In genomic region chr2:5714211-5715053, GRCm38 (mm10) we compare ENCODE assay signal across 8 mouse cellular contexts. TPM values are rescaled to one million over a fixed set of nuclear protein-coding genes. Genes with fewer than 3 reads are reported as not detected.
DNase-seq lines count a peak whose midpoint lies in the region; ATAC-seq and TF ChIP-seq lines count a peak whose summit lies in the region.

TSS of gene Camk1d (minus strand) at chr2:5714515.

- peak; percentile 40 for DNase-seq in heart, postnatal 0 days (ENCODE audit: low spot score)
- peak; percentile 78 to 84 for DNase-seq in kidney, postnatal 4 days
- peak; percentile 80 for DNase-seq in stomach, postnatal 0 days (ENCODE audit: low spot score)

- ATAC-seq in CD4-positive, CD25-positive, alpha-beta regulatory T cell, adult 4 months, result peak; percentile 64
- ATAC-seq in forebrain, embryonic 12.5 days (ENCODE audit: low FRiP score), result peak; percentile 88
- peak; percentile 71 for ATAC-seq in heart, postnatal 0 days (ENCODE audit: insufficient read depth, low read depth)
- ATAC-seq in liver, embryonic 16.5 days (ENCODE audit: low read depth), result peak; percentile 79
- ATAC-seq in neural tube, embryonic 12.5 days (ENCODE audit: low FRiP score, low read depth), result peak; percentile 84
- peak; percentile 82 for ATAC-seq in stomach, postnatal 0 days (ENCODE audit: low FRiP score, low TSS enrichment)

- H3K9ac ChIP-seq in forebrain, embryonic 12.5 days, result peak within 1 kb of the TSS; percentile 73
- peak within 1 kb of the TSS; percentile 40 for H3K9ac ChIP-seq in heart, postnatal 0 days (replicated peaks; ENCODE audit: low read depth, low read length)
- peak within 1 kb of the TSS; percentile 57 for H3K9ac ChIP-seq in liver, embryonic 16.5 days (ENCODE audit: low read depth, low read length)
- peak within 1 kb of the TSS; percentile 61 for H3K9ac ChIP-seq in neural tube, embryonic 12.5 days
- peak within 1 kb of the TSS; percentile 67 for H3K9ac ChIP-seq in stomach, postnatal 0 days (ENCODE audit: low read length)

- peaks cover 36% of the 10 kb centered on the region for H3K27me3 ChIP-seq in forebrain, embryonic 12.5 days
- H3K27me3 ChIP-seq in heart, postnatal 0 days (ENCODE audit: control insufficient read depth, insufficient read depth, low read length), result peaks cover 25% of the 10 kb centered on the region
- H3K27me3 ChIP-seq in liver, embryonic 16.5 days (ENCODE audit: control insufficient read depth, insufficient read depth, low read depth, low read length), result peaks cover 36% of the 10 kb centered on the region
- H3K27me3 ChIP-seq in neural tube, embryonic 12.5 days (replicated peaks), result peaks cover 22% of the 10 kb centered on the region
- no peaks in the 10 kb centered on the region for H3K27me3 ChIP-seq in stomach, postnatal 0 days (ENCODE audit: control insufficient read depth, insufficient read depth, low read length)

- TF ChIP-seq CTCF in heart, postnatal 0 days (IDR thresholded peaks at IDR 0.05; ENCODE audit: low read depth), result peak; percentile 35
- TF ChIP-seq CTCF in stomach, postnatal 0 days (IDR thresholded peaks at IDR 0.05; ENCODE audit: low read depth), result peak; percentile 75

- H3K9me3 ChIP-seq in forebrain, embryonic 12.5 days, result peaks cover 8% of the 10 kb centered on the region
- H3K9me3 ChIP-seq in heart, postnatal 0 days (replicated peaks; ENCODE audit: control insufficient read depth, low read length), result peaks cover 6% of the 10 kb centered on the region; the same call in 1 of the 2 replicates
- H3K9me3 ChIP-seq in liver, embryonic 16.5 days (replicated peaks; ENCODE audit: control insufficient read depth, low read length), result peaks cover 2% of the 10 kb centered on the region; the same call in 1 of the 2 replicates
- 0 out of 2 replicates have a peak, but pooled peaks cover 4% of the 10 kb centered on the region for H3K9me3 ChIP-seq in neural tube, embryonic 12.5 days
- no peaks in the 10 kb centered on the region; the same call in 1 of the 2 replicates for H3K9me3 ChIP-seq in stomach, postnatal 0 days (ENCODE audit: control insufficient read depth, low read length)

- H3K4me2 ChIP-seq in forebrain, embryonic 12.5 days, result peak within 1 kb of the TSS; percentile 100
- peak within 1 kb of the TSS; percentile 98 for H3K4me2 ChIP-seq in heart, postnatal 0 days (ENCODE audit: low read depth, low read length)
- peak within 1 kb of the TSS; percentile 85 for H3K4me2 ChIP-seq in liver, embryonic 16.5 days (ENCODE audit: low read depth, low read length)
- H3K4me2 ChIP-seq in neural tube, embryonic 12.5 days (replicated peaks), result peak within 1 kb of the TSS; percentile 97
- peak within 1 kb of the TSS; percentile 95 for H3K4me2 ChIP-seq in stomach, postnatal 0 days (replicated peaks; ENCODE audit: low read depth)

- peak within 1 kb of the TSS; percentile 9; the same call in 1 of the 2 replicates for H3K27ac ChIP-seq in brown adipose tissue, adult 24 weeks (replicated peaks; ENCODE audit: low read depth, low read length)
- H3K27ac ChIP-seq in forebrain, embryonic 12.5 days, result 0 out of 2 replicates have a peak within 1 kb of the TSS, but pooled peaks have one; percentile 36
- 0 out of 2 replicates have a peak within 1 kb of the TSS, but pooled peaks have one; percentile 2 for H3K27ac ChIP-seq in heart, postnatal 0 days (ENCODE audit: low read depth)
- H3K27ac ChIP-seq in liver, embryonic 16.5 days (ENCODE audit: low read length), result peak within 1 kb of the TSS; percentile 64; the same call in 1 of the 2 replicates
- H3K27ac ChIP-seq in neural tube, embryonic 12.5 days, result no peak within 1 kb of the TSS
- H3K27ac ChIP-seq in stomach, postnatal 0 days (replicated peaks), result peak within 1 kb of the TSS; percentile 84

- peak within 1 kb of the TSS; percentile 57 for H3K4me3 ChIP-seq in brown adipose tissue, adult 24 weeks (ENCODE audit: insufficient read depth, low read depth, low read length)
- H3K4me3 ChIP-seq in forebrain, embryonic 12.5 days (replicated peaks), result peak within 1 kb of the TSS; percentile 68
- peak within 1 kb of the TSS; percentile 73 for H3K4me3 ChIP-seq in heart, postnatal 0 days (ENCODE audit: low read depth, low read length)
- H3K4me3 ChIP-seq in liver, embryonic 16.5 days (ENCODE audit: low read depth, low read length), result peak within 1 kb of the TSS; percentile 69
- peak within 1 kb of the TSS; percentile 64 for H3K4me3 ChIP-seq in neural tube, embryonic 12.5 days
- H3K4me3 ChIP-seq in stomach, postnatal 0 days (ENCODE audit: low read depth, low read length), result peak within 1 kb of the TSS; percentile 67

- no peaks in the 10 kb centered on the region for H3K36me3 ChIP-seq in forebrain, embryonic 12.5 days (replicated peaks)
- no peaks in the 10 kb centered on the region for H3K36me3 ChIP-seq in heart, postnatal 0 days (replicated peaks; ENCODE audit: control insufficient read depth, insufficient read depth, low read length)
- no peaks in the 10 kb centered on the region for H3K36me3 ChIP-seq in liver, embryonic 16.5 days (ENCODE audit: control insufficient read depth, insufficient read depth)
- no peaks in the 10 kb centered on the region for H3K36me3 ChIP-seq in neural tube, embryonic 12.5 days
- H3K36me3 ChIP-seq in stomach, postnatal 0 days (ENCODE audit: control insufficient read depth, insufficient read depth, low read length), result no peaks in the 10 kb centered on the region

- peaks cover 2% of the 10 kb centered on the region; the same call in 1 of the 2 replicates for H3K4me1 ChIP-seq in brown adipose tissue, adult 24 weeks (ENCODE audit: control insufficient read depth, insufficient read depth, insufficient read length, low read length)
- H3K4me1 ChIP-seq in forebrain, embryonic 12.5 days, result peaks cover 20% of the 10 kb centered on the region
- H3K4me1 ChIP-seq in heart, postnatal 0 days (ENCODE audit: control insufficient read depth, insufficient read depth), result peaks cover 12% of the 10 kb centered on the region
- H3K4me1 ChIP-seq in liver, embryonic 16.5 days (ENCODE audit: control insufficient read depth, low read depth, low read length), result peaks cover 6% of the 10 kb centered on the region
- H3K4me1 ChIP-seq in neural tube, embryonic 12.5 days, result peaks cover 14% of the 10 kb centered on the region
- peaks cover 4% of the 10 kb centered on the region; the same call in 1 of the 2 replicates for H3K4me1 ChIP-seq in stomach, postnatal 0 days (replicated peaks; ENCODE audit: control insufficient read depth, insufficient read depth)

- under 1% methylated on average over 61 of the region's 80 CpGs for WGBS in forebrain, embryonic 12.5 days
- under 1% methylated on average over 72 of the region's 80 CpGs for WGBS in heart, postnatal 0 days
- WGBS in liver, embryonic 16.5 days (ENCODE audit: insufficient replicate concordance), result under 1% methylated on average over 72 of the region's 80 CpGs
- under 1% methylated on average over 78 of the region's 80 CpGs for WGBS in neural tube, embryonic 12.5 days
- WGBS in stomach, postnatal 0 days, result under 1% methylated on average over 67 of the region's 80 CpGs

- no peak for TF ChIP-seq EP300 in heart, postnatal 0 days (IDR thresholded peaks at IDR 0.05; ENCODE audit: low read depth)
- no peak for TF ChIP-seq EP300 in stomach, postnatal 0 days (optimal IDR thresholded peaks at IDR 0.05)

RNA-seq across cellular contexts. Expression of gene Camk1d, which starts in this region (rescaled TPM):
- polyA plus RNA-seq in CD4-positive, CD25-positive, alpha-beta regulatory T cell, adult 4 months (2017; shearing (Covaris generic)), result 10 to 100 TPM in 1 of 2 experiments, 1 to 10 TPM in 1; 9.7 to 10.1 TPM
- 1.6 and 1.9 TPM in 2 replicates for polyA plus RNA-seq in brown adipose tissue, adult 24 weeks (2012; ENCODE audit: insufficient read depth, insufficient read length, missing spikeins)
- polyA plus RNA-seq in forebrain, embryonic 12.5 days (2016; fragmentation: Nextera tagmentation; extraction: Ambion mirVana), result 2.7 and 2.9 TPM in 2 replicates
- total RNA-seq in heart, postnatal 0 days (2014; rRNA removed; ENCODE audit: low replicate concordance), result 1.1 and 5.4 TPM in 2 replicates
- 2.2 and 3.0 TPM in 2 replicates for polyA plus RNA-seq in heart, postnatal 0 days (2015; fragmentation: Nextera tagmentation; extraction: Ambion mirVana)
- polyA plus RNA-seq in liver, embryonic 16.5 days (2015; fragmentation: Nextera tagmentation; extraction: Ambion mirVana), result 0.99 and 1.3 TPM in 2 replicates
- 2.4 and 2.6 TPM in 2 replicates for polyA plus RNA-seq in neural tube, embryonic 12.5 days (2016; fragmentation: Nextera tagmentation; extraction: Ambion mirVana)
- 6.7 and 8.4 TPM in 2 replicates for polyA plus RNA-seq in stomach, postnatal 0 days (2015; fragmentation: Nextera tagmentation; extraction: Ambion mirVana)
